Mouse (Mus musculus) monocyte, adult 2 months (primary cell): ENCODE measurements around the gene Mgll.

Experiments
- DNase-seq, 2 experiments: peaks; one replicate each; pipeline ENCODE4 v3.0.0; 2022; ENCODE audit warnings: low spot score in 2 of 2, low read depth in 1 of 2

Mgll gene

DNA sequence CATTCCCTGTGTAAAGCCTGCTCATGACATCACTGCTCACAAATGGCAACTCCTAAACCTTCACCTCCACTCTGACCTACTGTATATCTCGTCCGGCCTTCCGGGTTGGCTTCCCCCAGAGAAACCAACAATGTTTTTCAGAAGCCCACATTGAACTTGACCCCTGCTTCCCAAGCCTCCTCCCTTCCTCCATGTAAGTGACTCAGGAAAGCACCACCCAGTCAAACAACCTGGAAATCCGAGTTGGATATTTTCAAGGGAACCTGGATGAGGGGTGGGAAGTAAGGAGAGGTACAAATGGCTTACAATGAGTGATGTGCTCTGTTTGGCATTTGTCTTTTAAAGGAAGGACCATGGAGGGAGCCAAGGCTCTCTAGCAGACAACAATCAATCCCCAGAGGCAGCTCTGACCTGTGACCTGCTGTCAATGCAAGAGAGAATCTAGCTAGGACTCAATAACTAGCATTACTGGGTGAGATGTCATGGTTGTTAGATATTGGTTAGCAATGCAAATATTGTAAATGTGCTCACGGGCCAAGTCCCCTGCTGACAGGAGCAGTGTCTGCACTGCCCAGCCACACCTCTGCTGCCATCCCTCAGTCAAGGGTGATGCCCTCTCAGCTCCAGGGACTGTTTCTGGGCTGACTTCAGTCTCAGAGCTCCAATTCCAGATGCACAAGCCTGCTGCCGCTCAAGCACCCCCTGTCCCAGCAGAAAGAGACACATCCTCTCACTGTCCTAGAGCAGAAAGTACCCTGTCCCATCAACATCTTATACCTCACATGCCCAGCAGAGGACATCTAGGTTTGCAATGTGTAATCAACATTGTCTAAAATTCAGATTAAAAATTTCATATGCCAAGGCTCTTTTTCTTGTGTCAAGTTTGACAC is 6.8 kb upstream of the Mgll start:
- DNase-seq, result no peak

DNA sequence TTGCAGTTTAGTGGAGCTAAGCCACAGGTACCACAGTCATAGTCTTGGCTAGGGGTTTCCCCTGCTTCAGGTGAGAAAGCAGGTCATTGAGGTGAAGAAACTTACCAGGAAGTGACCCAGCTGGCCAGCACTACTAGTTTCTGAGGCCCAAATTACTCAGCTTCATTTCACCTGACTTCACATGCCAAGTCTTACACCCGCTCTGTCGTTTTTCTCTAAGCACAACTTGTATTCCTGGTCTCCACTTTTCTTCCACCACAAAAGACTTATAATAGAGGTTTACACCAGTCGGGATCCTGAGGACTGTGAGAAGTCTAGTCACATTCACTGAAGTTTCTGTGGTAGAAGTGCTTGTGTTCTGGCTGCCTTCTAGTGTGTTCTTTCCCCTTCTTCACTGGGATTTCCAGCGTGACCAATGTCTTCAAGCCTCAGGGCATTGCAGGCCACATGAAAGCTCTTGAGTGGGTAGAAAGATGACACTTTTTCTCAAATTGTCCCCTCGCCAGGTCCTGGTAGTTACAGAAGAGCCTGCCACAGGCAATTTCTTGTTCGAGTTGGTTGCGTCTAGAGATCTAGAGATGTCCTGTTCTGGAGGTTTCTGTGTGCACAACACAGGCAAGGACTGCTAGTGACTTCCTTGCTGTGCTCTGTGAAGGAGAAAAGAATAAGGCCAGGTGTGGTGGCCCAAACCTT is 6.0 kb upstream of the Mgll start:
- no peak for DNase-seq

DNA sequence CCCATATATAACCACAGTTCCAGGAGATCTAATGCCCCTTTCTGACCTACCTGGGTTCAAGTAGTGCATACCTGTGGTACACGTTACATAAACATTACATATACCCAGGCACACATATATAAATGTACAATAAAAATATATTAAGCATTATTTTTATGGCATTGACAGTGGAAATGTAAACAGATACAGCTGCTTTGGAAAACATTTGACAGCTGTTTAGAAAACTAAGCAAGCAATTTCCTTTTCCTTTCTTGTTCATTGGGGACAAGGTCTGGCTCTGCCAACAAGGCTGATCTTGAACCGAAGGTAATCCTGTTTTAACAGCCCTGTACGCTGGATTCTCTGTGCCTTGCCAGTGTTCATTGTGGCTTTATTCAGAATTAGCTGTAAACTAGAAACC is 3.2 kb upstream of the Mgll start:
- DNase-seq, result no peak

DNA sequence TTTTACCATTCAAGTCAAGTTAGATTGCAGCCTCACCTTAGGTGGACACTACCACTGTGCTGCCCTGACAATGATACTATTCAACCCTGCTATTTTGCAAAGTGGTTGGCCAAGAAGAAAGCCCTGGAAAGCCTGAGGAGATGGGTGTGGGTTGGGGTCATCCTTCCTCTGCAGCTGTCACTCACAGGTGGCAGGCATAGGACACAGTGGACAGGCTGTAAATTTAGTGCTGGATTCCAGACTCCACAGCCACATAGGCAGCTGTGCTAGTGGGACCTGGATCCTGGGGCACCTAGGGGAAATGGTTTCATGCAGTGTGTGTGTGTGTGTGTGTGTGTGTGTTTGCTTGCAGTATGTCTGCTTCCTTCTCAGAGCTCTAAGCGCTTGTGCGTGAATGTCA is 1.3 kb upstream of the Mgll start:
- DNase-seq, result no peak

DNA sequence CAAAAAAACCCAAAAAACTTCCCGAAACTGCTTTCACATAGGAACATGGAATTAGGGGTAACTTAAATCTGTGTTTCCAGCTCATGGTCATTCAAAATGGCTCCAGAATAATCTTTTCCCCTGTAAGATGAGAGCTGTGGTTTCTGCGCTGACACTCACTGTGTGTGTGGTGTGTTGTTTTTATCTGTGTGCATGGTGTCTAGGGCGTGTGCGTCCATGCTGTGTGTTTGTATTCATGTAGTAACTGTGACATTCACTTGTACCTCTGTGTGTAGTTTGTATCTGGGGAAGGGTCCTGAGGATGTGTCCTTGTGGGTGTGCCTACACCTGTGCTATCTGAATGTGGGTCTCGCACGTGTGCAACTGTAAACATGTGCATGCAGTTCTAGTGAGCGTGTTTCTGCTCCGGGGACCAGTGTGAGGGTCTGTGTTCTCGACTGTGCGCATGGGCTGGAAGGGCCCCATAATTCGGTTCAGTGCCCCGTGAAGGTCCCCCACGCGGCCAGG is 353 bp upstream of the Mgll start:
- no peak for DNase-seq

DNA sequence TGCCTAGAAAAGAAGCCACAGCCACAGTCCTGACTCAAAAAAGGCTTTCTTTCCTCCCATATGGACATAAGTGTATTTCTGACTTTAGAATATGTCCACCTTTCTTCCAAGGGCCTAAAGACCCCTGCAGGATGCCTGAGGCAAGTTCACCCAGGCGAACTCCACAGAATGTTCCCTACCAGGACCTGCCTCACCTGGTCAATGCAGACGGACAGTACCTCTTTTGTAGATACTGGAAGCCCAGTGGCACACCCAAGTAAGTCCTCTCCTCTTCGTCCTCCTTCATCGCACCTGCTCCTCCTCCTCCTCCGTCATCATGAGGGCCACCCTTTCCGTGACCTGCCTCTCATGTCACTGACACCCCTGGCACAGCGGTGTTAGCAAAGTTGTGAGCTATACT is 1.4 kb downstream of the Mgll start:
- DNase-seq, result no peak

DNA sequence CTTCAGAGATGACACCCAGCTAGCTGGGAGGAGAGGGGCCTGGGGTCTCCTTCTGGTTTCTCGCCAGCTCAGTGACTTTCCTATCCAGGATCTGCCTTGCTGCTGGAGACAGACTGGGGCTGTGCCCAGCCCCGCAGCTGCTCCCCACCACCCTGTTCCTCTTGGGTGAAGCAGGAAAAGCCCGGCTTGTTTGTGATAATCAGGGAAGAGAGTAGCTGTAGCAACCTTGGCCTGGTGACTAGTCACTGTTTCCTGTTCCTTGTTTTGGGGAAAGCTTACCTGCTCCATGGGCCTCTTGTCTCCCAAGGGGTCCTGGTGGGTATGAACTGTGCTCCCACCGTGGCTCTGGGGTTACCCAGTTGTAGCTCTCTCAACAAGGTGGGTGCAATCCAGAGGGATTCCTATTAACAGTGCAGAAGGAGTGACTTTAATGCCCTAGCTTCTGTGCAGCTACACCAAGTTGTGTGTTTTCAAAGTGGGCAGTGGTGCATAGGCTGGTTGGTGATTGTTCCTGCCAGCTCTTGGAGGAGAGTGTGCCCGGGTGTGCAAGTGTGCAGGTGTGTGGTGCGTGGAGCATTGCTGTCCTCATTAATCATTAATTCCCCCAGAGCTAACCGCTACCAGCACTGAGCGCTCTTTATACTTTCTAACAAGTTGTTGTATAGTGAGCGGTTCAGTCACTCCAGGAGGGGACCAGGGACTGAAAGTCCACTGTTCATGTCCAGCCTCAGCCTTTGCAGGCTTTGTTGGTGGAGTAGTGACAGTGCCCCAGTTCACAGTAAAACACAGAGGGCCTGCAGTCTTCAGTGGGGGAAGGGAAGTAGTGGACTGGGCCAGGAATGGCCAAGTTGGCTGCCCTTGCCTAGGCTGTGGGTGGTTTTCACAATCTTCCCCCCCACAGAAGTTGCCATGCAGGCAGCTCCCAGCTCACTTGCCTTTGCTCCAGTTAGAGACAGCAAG is 2.3 kb downstream of the Mgll start:
- DNase-seq, result no peak

DNA sequence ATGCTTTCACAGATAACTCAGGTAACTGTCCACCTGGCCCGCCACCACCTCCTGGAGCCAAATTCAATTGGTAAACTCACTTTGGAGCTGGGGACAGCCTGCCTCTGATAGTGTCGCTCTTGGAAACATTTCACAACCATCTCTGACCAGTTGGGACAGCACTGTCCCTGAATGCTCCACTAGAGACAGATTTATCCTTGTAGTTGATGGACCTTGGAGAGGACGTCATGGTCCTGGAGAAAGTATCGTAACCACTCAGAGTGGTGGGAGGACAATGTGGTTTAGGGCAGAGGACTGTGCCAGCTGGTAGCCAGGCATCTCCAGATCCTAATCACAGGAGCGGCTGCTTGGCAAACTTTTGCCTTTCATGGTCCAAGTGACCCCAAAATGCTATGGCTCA is 3.3 kb downstream of the Mgll start:
- DNase-seq, result no peak

DNA sequence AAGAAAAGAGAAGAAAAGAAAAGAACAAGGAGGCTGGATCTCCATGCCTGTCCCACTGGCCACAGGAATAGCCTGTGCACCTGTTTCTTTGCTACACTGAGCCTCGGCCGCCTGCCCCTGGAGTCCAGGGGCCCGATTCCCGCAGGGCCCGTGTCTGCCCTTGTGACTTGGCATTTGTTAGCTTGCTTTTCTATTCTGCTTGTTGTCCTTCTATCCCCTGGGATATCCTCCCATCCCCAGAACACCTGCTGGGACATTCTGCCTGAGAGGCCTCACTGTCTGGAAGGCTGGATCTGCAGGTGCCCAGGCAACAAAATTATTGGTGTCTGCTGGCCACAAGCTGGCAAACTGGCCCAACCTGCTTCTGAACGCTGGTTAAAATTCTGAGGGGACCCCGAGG is 3.8 kb downstream of the Mgll start:
- no peak for DNase-seq

DNA sequence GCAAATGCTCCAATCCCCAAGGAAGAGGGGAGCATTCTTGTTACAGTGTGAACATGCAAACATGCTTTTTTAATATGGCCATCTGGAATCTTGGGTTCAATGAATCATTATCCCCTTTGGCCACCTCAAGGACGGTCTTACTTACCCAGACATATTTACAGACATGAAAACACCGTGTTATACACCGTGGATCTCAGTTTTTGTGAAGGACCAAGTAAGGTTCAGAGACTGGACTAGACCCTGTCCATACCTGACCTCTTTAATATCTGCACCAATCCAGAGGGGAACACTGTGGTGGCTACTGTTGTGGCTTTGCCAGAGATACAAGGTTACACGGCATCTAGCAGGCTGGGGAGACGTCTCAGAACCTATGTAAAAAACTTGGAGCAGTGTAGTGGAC is 4.3 kb downstream of the Mgll start:
- DNase-seq, result no peak

DNA sequence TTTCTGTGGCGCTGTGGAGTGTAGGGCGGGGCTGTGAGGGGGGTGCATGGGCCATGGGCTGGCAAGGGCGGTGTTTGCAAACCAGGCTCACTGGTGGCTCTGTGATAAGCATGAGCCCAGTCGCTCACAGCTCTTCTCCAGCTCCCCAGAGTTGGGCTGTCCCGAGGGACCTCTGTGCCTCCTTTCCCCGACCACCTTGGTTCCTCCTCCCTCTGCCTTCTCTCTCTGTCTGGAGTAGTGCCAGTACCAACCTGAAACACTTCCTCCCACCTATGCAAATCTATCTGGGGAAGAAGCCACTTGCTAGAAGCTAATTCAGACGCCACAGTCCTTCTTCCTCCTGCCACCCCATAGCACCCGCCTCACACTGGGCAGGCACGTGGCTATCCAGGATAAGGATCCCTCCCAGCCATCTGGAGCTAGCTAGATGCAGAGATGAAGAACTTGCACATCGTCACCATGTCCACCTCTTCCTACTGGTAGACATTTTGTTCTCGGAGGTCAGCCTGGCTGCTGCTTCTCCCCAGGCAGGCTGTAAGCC is 7.1 kb downstream of the Mgll start:
- no peak for DNase-seq

DNA sequence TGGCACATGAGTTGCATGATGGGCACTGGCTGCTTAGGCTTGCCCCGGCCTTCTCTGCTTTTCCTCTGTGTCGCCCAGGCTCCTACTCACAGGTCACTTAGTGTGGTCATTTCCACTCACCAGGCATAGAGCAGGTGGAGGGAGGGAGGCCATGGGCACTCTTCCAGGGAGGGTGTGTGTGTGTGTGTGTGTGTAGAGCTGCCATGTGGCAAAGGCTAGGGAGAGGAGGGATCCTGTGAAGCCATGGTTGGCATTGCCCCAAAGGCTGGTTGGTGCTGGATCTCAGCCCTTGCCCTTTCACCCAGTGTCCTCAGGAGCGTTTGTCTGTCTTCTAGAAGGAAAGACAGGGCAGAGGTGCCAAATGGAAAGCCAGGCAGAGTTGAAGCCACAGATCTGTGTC is 7.8 kb downstream of the Mgll start:
- DNase-seq, result no peak

DNA sequence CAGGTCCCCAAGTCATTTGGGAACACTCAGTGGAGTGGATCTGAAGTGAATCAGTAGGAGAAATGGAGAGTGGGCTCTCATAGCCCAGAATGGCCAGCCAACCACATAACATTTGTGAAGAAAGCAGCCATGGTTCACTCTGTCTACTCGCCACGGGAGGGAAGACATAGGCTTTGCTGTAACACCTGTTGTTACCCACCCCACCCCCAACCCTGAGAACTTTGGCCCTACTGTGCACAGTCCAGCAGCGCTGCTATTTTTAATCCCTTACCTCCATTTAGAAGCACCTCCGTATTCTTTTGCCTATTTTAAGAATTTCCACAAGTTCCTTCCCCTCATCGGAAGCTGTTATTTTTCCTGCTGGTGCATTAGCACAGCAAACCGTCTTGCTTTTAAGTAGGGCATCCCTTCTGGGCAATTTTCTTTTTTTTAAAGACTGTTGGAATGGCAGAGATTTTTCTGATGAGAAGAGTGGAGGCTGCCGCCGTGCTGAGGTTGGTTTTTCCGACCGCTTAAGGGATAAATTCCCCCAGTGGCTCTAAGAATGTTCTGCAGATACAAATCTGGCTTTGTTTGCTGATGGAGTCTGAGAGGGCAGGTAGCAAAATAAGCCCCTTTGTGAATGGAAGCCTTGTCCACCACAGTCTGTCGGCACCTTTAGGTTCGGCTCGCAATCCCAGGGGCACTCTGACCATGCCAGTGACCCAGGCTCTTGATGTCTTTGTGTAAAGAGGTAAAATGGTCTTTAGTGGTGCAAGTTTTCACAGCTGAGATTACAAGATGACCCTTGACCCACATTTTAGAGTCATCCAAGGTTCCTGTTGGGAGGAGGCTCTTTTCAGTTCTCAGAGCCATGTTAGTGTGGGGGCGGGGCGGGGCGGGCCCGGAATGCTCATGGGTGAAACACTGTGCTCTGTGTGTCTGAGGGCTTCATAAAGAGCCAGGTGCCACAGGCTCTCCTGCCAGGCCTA is 8.7 kb downstream of the Mgll start:
- no peak for DNase-seq

DNA sequence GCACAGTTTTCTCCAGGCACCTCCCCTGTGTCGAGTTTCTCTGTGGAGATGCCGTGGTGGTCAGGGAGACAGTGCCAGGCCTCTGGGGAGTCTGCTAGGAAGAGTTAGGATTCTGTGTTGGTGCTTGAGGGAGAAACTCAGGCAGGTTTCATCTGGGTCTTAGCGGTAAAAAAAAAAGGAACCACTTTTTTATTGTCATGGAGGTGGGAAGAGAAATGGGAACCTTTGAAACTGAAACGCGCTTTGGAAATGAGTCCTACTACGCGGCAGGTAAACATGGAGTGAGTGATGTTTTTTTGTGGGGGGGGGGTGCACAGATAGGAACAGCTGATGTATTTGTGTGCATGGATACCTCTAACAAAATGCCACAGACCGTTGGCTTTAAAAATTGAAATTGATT is 12.1 kb downstream of the Mgll start:
- DNase-seq, result no peak

DNA sequence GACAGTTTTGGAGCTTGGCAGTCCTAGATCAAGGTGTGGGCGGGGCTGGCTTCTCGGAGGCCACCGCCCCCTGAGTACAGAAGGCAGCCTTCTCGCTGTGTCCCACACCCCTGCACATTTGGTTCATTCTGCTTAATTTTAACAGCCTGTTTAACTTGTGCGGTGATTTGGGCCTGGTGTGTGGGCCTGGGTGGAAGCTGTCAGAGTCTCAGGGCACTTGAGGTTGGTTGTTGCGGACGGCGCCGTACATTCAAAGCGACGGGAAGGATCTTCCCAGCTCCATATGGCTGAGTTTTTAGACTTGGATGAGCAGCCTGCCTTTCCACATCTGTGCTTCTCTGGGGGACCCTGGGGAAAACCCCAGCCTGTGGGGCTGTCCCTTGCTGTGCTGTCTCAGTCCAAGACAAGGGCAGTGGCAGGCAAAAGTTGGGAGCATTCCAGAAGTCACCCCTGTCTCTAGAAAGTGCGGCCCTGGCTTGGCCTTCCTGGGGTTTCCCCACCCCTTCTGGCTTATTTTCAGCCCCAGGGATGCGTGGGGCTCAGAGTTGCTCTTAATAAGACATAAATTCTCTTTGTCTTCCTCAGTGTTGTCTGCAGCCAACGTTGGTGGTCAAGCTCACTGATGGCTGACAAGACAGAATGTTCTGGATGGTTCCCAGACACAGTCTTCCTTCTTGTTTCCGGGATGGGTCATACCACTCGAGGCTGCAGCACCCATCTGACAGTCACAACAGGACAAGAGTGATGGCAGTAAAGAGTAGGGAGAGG is 12.7 kb downstream of the Mgll start:
- DNase-seq, result no peak

DNA sequence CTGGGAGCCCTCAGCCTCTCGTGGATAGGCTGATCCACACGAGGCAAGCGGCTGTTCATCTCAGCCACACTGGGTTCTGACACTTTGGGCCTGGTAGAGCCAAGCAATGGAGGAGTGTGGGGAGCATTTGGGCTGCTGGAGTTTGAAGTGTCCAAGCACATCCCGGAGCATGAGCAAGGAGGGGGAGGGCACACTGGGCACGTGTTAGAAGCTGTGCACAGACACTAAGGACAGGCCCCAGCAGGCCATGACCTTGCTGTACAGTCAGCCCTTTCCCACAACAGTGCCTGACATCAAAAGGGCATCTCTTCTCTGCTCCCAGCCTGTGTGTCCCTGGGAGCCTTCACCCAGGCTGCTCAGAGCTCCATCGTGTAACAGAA is 13.3 kb downstream of the Mgll start:
- no peak for DNase-seq

DNA sequence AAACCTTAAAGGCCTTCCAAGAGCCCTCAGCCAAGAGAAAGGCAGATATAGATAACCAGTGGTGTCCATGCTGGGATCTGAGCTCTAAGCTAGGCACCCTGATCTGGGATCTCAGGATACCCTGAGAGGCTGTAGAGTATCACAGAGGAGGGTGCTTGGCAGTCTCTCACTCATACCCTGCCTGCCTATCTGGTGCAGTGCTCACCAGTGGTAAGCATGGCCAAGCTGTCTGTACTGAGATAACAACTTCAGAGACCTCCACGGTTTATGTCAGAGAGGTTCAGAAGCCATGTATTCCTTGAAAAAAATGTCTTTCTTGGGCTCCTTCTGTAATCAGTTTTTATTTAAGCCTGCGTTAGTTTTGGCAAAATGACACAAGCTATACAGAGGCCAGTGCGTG is 16.8 kb downstream of the Mgll start:
- DNase-seq, result no peak

DNA sequence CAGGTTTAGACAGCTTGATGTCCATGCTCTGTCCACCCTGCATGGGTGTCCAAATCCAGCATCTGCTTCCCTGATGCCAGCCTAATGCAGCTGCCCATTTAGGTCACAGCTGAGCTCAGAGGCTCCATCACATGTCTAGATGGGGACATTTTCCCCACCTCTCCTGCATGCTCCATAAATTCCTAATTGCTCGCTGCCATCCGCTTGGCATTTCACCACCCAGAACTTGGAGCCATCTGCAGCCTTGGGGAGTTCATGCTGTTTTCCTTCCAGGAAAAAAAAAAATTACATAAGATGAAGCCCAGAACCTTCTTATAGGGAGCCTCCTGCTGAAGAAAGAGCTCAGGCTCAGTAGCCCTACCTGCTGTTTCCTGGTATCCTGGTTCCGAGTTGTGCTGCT is 17.6 kb downstream of the Mgll start:
- DNase-seq, result no peak

DNA sequence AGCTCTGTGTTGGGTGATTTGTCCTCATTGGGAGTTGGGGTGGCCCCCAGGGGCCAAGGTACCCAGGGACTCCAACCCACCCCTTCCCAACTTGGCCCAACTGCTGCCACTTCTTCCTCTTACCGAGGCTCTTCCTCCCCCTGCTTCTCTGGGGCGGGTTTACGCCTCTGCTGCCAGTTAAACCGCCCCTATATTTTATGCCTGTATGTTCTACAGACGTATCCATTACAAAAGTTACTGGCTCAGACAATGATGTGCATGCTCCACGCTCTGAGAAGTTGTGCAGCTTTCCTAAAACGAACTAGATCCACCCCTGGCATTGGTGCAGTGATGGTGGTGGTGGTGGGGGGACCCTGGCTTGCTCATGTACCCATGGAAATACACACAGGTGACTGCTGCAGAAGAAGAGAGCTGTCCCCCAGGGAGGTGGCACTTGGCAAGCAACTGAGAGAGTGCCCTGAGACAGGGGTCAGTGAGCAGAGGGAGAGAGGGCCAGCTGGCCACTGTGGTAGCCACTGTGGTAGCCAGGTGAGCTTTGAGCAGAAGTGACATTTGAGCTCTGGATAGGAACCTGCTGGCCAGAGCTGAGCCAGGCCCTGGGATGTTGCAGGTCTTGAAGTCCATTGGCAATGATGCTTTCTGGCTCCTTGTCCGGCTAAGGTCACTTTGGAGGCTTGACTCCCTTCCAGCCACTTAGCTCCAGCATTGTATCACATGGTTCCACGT is 18.2 kb downstream of the Mgll start:
- DNase-seq, result no peak
